Mouse (Mus musculus) monocyte, adult 2 months (primary cell): ENCODE data around the gene Fut8.

ENCODE experiments used
- DNase-seq, 2 experiments: peaks; one replicate each; pipeline ENCODE4 v3.0.0; 2022; ENCODE audit warnings: low spot score in 2 of 2, low read depth in 1 of 2

Gene Fut8

DNA sequence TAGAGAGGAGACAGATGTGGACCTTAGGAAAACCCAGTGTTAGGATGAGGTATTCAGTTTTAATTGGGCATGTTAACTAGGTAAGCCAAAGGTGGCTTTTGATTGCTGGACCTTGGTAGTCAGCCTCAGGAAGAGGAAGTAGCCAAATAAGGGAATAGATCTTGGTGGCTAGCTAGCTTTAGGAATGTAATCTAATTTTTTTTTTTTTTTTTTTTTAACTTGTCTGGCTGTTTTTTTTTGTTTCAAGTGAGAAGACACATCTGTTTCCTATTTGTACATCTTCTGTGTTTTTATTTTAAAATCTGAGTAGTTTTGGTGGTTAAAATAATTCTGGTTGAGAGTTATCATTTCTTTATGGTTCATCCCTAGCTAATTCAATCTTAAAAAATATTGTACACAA is 65.4 kb downstream of the Fut8 start:
- DNase-seq = no peak

DNA sequence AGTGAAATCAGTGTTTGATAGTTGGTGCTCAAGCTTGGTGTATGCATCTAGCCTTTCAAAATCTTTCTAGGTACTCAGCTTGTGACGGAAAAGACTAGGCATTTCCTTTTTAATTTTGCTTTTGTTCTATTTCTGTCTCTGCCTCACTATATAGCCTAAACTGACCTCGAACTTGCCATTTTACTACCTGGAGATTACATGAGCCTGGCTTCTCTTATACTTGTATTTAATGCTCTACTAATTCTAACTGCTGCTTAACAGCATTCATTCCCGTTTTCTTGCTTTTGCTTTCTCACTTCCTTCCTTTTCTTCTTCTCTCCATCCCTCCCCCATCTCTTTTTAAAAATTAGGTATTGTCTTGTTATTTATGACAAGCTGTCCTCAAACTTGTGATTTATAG is 67.6 kb downstream of the Fut8 start:
- DNase-seq = no peak

DNA sequence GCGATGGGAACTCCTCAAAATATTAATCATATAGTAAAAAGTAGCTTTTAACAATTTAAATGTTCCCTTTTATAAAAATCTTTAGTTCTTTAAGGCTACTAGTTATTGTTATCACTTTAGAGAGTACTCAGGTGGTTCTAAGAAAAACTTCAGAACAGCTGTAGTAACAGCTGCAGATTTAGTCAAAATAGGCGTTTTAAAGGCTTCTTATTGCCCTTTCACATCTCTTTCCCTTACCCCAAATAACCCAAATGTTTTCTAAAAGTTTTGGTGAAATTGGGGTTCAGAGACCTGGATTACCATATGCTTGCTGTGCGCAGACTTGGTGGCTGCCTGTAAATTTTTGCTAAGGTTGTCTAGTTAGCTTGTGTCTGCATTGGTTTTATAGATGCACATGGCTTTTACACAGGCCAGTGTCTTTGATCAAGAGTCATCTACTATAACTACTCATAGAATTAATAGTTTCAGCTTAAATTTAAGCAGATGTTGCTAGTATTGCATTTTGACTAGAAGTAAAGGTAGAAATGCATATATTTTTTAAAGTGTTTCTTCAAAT is 68.9 kb downstream of the Fut8 start:
- DNase-seq = no peak

DNA sequence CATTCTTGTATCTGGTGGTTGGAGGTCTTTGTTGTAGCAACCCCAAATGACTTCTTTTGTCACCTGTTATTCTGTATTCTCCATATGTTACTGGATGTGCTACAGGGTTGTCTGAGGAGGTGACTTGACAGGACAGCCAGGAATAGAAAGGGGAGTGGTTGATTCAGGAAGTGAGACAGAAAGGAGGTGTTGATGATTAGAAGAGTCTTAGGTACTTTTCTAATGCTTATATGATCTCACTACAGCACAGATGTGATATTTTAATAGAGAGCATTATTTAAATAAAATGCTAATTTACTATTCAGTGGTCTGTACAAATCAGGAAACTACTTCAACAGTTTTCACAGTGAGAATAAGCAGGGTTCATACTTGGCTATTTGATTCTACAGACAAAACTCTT is 71.6 kb downstream of the Fut8 start:
- DNase-seq = no peak

DNA sequence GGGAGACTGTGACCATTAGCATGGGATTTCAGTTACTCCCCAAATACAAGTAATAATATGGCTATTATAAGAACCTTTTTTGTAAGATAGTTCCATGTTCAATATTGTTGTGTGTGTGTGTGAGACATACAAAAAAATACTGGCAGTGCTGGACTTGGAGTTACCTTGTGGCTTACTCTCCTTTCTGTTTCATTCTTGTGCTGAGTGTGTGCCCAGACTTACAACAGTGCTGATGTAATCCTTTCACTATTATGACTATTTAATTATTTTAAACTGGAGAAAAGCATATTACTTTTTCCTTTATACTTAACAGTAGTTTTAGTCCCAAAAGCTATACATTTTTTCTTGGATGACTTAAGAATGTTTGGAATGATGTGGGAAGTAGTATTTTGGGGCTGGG is 75.6 kb downstream of the Fut8 start:
- DNase-seq = no peak

DNA sequence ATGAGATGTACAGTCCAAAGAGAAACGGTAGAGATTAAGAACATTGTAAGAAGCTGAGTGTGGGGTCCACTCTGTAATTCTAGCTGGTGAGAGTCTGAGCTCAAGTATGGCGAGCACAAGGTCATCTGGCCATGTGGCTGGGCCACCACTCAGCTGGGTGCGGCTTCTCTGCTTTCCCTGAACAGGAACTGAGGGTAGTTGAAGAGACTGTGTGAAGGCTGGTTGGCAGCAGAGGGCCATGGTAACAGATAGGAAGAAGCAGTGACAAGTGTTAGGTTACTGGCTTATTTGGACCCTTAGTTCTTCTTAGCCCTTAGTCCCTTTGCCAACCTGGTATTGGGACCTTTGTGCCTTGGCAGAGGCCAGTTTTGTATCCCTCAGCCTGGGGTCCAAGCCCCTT is 86.2 kb downstream of the Fut8 start:
- no peak for DNase-seq

DNA sequence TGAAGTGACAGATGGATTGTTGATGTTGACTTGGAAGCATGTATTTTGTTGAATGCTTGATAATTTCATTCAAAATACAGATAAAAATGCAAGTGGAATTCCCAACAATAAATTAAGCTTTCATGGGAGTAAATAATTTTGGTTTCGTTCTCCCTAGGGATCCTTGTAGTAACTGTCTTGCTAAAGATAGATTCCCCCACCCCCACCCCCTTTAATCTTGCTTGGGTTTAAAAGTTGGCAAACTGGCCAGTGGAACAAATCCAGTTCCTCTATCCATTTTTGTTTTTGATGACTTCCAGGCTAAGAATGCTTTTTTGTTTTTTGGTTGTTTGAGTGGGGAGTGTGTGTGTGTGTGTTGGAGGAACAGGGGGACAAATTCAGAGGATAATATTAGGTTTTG is 108.6 kb downstream of the Fut8 start:
- no peak for DNase-seq

DNA sequence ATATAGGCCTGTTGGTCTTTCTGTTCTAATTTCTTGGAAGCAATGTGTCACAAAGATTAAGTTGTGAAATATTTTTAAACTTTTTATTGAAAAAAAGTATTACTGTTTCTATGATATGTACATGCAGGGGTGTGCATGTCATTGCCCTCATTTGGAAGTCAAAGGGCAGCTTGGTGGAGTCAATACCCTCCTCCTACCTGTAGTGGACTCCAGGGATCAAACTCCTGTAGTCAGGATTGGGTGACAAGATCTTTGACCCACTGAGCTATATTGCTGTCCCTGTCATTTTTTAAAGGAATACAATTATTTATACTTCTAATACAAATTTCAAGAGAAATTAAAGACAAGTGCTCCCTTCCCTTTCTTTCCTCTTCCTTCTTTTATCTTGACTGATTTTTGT is 111.6 kb downstream of the Fut8 start:
- DNase-seq = no peak

DNA sequence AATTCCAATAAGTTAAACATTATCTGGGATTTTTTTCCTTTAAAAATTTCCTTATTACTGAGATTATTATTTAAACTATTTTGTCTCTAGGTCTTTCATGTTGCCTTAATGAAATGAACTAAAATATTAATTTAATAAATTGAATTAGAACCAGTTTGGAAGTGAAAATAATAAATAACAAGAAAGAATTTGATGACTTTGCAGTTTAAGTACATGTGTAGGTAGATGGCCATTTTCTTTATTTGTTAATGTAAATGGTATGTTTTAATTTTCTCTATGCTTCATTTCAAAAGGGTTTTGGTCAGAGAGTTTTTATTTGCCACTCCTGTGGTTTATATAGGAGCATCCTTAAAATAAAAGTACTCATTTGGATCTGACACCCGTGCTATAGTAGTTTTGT is 177.8 kb downstream of the Fut8 start:
- DNase-seq = no peak

DNA sequence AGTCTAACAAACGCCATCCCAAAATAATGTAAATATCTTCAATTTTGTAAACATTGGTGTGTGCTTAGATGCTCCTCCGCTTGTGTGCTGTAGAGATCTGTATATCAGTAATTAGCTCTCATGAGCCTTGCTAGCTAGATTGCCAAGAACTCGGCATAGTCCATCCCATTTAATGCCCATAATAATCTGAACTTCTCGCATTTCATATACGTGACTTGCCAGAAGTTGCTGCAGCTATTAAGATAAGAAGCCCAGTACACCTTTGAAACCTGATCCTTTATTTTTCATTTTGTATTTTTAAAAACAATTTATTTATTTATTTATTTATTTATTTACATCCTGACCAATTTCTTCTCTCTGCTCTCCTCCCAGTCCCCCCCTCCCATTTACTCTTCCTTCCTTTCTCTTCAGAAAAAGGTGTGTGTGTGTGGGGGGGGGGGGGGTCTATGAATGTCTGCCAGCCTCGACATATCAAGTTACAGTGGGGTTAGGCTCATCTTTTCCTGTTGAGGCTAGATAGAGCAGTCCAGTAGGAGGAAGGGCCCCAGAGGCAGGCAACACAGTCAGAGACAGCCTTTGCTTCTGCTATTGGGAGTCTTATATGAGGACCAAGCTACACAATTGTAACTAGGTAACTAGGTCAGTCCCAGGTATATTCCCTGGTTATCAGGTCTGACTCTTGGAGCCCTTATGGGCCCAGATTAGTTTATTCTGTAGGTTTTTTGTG is 183.9 kb downstream of the Fut8 start:
- DNase-seq = no peak

DNA sequence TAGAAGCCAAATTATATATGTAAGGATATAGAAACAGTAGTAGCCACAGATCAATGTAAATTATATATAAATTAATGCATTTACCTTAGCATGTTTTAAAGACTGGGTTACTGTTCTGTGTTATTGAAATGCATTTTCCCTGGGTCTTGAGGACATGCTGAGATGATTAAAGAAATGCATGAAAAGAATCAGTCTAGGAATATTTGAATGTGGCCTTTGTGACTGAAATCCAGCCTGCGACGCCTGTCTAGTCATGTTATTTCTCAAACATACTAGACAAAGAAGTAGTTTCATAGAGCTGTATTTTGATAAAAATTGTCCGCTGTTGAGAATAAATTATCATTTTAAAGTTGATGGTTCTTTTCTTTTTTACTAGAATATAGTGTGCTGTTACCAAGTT is 188.2 kb downstream of the Fut8 start:
- DNase-seq = no peak

DNA sequence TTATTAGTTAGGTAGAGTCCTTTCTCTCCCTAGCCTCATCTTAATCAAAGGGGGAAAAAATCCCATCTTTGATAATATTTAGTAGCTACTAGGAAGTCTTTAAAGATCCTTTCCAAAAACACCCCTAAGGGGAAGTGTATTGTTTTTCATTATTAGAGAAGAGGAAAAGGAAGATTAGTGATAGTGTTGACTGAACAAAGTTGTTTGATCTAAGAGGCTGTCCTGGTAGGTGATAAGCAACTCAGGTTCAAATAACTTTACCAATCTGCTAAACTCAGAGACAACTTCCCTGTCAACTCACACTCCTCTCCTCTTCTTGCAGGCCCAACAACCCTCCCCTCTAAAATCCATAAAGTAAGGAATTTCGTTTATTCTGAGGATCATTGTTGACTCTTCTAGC is 190.2 kb downstream of the Fut8 start:
- no peak for DNase-seq

DNA sequence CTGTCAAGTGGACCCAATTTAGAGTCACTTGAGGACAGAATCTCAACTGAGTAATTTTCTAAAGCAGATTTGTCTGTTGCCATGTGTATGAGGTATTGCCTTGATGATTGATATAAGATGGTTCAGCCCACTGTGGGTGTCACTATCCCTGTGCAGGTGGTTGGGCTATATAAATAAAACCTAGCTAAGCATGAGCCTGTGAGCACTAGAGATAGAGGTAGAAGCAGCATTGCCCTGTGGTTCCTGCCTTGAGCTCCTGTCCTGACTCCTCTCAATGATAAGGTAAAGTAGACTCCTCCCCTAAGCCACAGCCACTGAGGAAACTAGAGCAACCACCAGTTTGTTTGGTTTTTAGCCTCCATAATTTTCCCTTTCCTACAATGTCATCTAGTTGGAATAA is 191.5 kb downstream of the Fut8 start:
- no peak for DNase-seq

DNA sequence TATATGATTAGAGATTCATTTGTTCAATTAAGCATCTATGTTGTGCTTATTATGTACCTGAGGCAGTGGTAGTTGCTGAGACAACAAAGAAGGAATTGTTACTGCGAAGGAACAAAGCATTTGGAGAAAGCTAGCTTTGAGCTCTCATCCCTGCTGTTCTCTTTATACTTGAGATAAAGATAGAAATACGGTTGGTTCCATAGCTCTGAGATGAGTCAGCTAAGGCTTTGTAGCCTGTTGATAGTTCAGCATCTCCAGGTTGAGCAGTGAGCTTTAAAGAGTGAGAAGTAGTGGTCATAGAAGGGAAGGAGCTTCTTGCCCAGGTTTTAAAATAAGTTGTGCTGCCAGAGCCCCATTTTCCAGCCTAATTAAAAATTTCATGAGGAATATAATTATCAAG is 198.8 kb downstream of the Fut8 start:
- DNase-seq = no peak

DNA sequence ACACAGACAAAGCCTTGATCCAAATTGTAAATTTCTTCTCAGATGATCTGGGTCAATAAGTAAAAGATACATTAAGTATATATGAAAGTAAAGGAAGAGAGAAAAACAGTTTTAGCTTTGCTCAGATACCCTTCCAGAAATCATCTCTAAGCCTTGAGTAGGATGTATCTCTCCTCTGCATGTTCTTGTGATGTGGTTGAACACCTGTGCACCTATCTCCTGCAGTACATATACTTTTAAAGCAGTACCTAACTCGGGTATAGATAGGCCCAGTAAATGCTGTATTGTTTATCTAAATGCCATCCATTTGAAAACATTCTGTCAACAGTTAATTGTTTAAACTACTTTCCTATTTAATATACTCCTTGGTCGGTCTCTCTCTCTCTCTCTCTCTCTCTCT is 212.9 kb downstream of the Fut8 start:
- no peak for DNase-seq

DNA sequence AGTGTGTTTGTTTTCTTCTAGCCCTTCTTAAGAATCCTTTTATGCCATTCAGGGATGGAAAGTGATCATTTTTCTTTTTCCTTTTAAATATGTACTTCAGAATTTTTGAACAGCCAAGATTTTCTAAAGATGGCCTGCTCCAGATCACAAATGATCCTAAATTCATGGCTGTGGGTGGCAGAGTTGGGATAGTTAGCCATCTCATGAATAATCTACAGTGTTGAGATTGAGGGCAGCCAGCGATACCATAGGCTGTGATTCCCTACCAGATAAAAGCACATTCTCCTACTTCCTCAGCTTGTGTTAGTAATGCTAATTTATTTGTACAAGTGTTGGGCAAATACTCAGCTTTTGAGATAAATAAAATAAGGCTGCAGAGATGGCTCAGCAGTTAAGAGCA is 228.3 kb downstream of the Fut8 start:
- DNase-seq = no peak

DNA sequence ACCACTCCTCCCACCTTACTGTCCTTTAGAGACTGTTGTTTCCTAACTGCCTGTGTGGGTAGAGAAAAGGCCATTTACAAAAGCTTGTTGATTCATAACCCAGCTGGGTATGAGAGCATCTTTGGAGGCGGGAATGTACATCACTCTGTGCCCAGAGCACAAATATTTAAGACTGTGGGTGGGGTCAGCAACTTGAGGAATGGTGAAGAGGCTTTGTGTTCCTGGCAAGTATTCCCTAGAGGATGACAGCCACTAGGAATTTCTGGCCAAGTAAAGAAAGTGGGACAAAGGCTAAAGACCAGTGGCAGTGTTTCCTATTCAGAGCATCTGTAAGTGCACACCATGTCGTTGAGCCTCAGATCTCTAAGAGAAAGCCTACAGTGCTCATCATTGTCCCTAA is 242.0 kb downstream of the Fut8 start:
- DNase-seq = no peak

DNA sequence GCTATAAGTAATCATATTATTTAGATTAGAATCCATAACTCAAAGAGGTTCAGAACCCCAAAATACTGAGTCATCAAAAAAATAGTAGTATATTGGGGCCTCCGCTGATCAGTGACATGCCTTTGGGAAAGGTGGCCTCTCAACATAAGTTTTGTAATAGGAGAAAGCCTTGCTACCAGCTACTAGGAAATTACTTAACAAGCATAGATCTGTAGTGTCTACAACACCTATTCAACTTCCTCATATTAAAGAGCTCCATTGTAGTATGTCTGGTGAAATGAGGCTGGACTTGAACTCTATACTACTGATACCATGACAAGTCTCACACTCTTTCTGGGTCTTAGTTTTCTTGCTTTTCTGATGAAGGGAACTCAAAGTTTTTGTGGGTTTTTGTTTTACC is 243.2 kb downstream of the Fut8 start:
- DNase-seq = no peak

DNA sequence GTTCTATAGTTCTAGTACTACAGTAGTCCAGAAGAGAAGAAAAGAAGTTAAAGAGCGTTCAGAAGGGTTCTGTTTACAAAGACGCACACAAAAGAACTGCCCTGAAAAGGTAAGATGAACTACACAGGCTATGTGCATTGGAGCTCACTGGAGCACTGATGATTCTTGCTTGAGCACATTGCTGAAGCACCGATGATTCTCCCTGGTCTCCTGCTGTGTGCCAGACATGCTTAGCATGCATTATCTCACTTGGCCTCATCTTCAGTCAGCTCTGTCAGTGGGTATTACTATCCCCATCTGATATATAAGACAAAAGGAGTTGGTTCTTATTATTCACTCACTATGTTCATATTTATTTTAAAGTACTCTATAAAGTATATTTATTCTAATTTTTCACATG is 243.9 kb downstream of the Fut8 start:
- DNase-seq = no peak

DNA sequence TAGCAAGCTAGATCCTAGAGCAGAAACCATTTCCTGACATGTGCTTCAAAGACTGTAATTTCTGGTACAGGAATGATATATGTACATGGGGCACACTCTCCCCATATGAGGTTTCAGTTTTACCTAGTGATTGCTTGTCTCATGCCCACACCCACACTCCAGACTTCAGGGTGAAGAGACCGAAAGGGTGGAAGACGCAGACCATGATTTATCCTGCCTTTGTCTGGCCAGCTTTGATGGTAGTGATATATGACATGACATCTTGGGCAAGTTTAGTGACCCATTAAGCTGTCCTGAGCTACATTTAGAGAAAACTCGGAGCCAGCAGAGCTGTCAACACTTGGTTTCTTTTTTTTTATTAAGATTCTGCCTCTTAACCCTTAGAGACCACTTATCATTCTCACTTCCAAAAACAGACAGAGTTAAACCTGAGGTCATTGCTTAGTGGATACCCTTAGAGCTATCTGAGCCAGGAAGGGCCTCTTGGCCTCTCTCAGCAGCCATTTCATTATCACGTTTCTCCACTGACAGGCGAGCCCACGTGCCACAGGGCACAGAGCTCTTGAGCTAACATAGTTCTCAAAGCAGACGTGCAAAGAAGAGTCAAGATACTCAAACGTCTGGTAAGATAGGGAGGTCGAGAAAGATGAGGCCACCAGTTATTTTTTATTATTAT is 245.4 kb downstream of the Fut8 start:
- no peak for DNase-seq

DNA sequence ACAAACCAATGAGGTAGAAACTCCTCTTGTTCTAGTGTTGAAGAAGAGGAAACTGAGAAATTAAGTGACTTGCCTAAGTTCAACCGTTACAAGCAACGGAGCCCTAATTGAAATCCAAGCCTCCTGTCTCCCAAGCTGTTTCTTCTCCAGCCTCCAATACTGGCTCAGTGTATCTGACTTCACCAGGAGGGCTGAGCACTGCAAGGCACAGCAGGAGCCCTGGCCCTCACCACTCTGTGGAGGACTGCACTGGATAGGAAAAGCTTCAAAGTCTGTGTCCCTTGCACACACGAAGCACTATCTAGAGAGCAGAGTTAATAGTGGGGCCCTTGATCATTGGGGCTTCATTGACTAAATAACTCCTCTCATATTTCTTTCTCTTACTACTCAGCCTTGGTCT is 246.8 kb downstream of the Fut8 start:
- DNase-seq = no peak

DNA sequence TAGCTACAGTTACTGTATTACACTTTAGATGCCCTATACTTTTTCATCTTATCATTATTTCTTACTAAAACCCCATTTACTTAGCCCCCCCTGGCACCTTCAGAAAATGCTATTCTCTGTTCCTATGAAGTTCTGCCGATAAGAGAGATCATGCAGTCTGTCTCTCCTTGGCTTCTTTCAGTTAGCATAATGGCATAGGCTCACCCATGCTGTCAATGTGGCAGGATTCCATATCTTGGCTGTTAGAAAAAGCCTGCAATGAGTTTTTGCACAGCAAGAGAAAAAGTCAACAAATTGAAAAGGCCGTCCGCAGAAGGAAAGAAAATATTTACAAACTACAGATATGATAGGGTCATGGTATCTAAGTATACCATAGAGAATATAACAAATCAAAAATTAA is 253.6 kb downstream of the Fut8 start:
- DNase-seq = no peak

DNA sequence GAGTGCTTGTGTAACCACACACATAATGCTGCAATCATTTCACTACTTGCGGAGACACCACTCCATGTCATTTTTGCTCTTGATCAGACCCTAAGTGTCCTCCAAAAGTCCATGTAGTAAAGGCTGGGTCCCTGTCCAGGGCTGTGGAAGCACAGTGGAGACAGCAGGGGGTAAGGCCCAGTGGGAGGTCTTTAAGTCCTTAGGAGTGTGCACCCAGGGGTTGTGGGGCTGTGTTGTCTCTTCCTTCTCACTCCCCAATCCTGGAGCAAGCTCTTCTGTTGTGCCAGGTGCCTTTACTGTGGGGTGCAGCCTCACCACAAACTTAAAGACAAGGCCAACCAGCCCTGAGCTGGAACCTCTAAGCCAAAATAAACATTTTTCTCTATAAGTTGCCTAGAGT is 257.9 kb downstream of the Fut8 start:
- no peak for DNase-seq
